Comparison of ENCODE assay signal across 22 mouse cellular contexts in the genomic region with DNA sequence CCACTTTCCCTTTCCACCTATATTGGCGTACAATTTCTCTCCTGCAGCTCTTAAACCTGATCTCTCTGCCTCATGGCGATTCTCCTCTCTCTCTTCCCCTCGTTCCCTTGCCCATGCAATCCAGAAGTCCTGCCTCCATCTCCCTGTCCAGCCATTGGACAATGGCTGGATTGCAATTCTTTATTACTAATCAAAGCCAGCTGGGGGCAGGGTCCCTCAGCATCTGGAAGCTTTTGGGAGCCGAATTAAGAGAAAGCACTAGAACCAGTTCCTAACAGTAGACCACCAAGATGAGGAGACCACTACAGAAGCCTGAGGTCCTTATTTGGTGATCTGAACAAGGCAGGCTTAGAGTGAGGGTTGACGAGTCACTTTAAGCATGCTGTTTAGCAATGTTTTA. TPM values are rescaled to one million over a fixed set of nuclear protein-coding genes. Genes with fewer than 3 reads are reported as not detected.
DNase-seq lines count a peak whose midpoint lies in the region; ATAC-seq lines count a peak whose summit lies in the region.
"Had no signal": no experiment of that assay in that cellular context is flagged by ENCODE, and none has a peak within 500 bp of the region (broad histone marks: within the 10 kb centered on the region; RNA-seq: fewer than 3 reads in every experiment).

No protein-coding gene starts in this region.

- peak; percentile 29 for DNase-seq in embryo, embryonic 10.5 days (ENCODE audit: low spot score)
- DNase-seq in embryo, embryonic 10 days (ENCODE audit: low spot score), result no peak
- DNase-seq in NIH3T3 (ENCODE audit: low read depth), result peak; percentile 49
- peak; percentile 9 for DNase-seq in embryonic facial prominence, embryonic 14.5 days (ENCODE audit: low spot score)
- peak; percentile 59 for DNase-seq in limb, embryonic 11.5 days (ENCODE audit: low spot score)
- no peak for DNase-seq in thymus, postnatal 25 days
- no peak for DNase-seq in gastrocnemius, adult 8-10 months (ENCODE audit: low spot score in 2 of 2)
- DNase-seq in ovary, postnatal 36 days (ENCODE audit: low spot score), result no peak
- DNase-seq: adrenal gland, postnatal 10 days; adrenal gland, postnatal 36 days; cerebellum, adult 18-20 months; cerebellum, adult 9-10 months; cerebellum, postnatal 14 days; gastrocnemius, postnatal 14 days; heart, adult 11 months had no signal

- H3K9me3 ChIP-seq in embryonic facial prominence, embryonic 14.5 days (ENCODE audit: control insufficient read depth, low read length), result no peaks in the 10 kb centered on the region
- H3K9me3 ChIP-seq in limb, embryonic 11.5 days (ENCODE audit: control insufficient read depth, low read length), result no peaks in the 10 kb centered on the region
- H3K9me3 ChIP-seq: embryonic facial prominence, embryonic 15.5 days; forebrain, embryonic 12.5 days; forebrain, embryonic 15.5 days; hindbrain, embryonic 12.5 days; hindbrain, embryonic 15.5 days had no signal

- no peak overlapping the region for H3K9ac ChIP-seq in embryonic facial prominence, embryonic 14.5 days (ENCODE audit: low read depth, low read length)
- H3K9ac ChIP-seq in limb, embryonic 11.5 days (ENCODE audit: low read length), result no peak overlapping the region
- H3K9ac ChIP-seq: embryonic facial prominence, embryonic 15.5 days; forebrain, embryonic 12.5 days; forebrain, embryonic 15.5 days; hindbrain, embryonic 12.5 days; hindbrain, embryonic 15.5 days had no signal

- H3K4me1 ChIP-seq in embryonic facial prominence, embryonic 14.5 days (ENCODE audit: control insufficient read depth, insufficient read depth, low read length), result no peaks in the 10 kb centered on the region
- peaks cover 5% of the 10 kb centered on the region for H3K4me1 ChIP-seq in limb, embryonic 11.5 days (ENCODE audit: control insufficient read depth, insufficient read depth, low read length)
- H3K4me1 ChIP-seq: forebrain, embryonic 12.5 days; forebrain, embryonic 15.5 days; hindbrain, embryonic 12.5 days; hindbrain, embryonic 15.5 days had no signal

- no peak overlapping the region for H3K4me3 ChIP-seq in embryonic facial prominence, embryonic 14.5 days (ENCODE audit: low read depth, low read length)
- no peak overlapping the region for H3K4me3 ChIP-seq in limb, embryonic 11.5 days (ENCODE audit: low read depth, low read length)
- H3K4me3 ChIP-seq: embryonic facial prominence, embryonic 15.5 days; forebrain, embryonic 12.5 days; forebrain, embryonic 15.5 days; hindbrain, embryonic 12.5 days; hindbrain, embryonic 15.5 days had no signal

- H3K36me3 ChIP-seq in embryonic facial prominence, embryonic 14.5 days (ENCODE audit: control insufficient read depth, insufficient read depth, low read length), result no peaks in the 10 kb centered on the region
- no peaks in the 10 kb centered on the region for H3K36me3 ChIP-seq in limb, embryonic 11.5 days (ENCODE audit: control insufficient read depth, insufficient read depth, low read length)
- H3K36me3 ChIP-seq: embryonic facial prominence, embryonic 15.5 days; forebrain, embryonic 12.5 days; forebrain, embryonic 15.5 days; hindbrain, embryonic 12.5 days; hindbrain, embryonic 15.5 days had no signal

- ATAC-seq in embryonic facial prominence, embryonic 14.5 days (ENCODE audit: low read depth), result no peak
- ATAC-seq in limb, embryonic 11.5 days (ENCODE audit: insufficient number of reproducible peaks, low FRiP score, low TSS enrichment, low read depth), result no peak; the same call in 1 of the 2 replicates
- ATAC-seq: forebrain, embryonic 15.5 days; Patski had no signal

- H3K27me3 ChIP-seq in embryonic facial prominence, embryonic 14.5 days (replicated peaks; ENCODE audit: control insufficient read depth, insufficient read depth, low read length), result no peaks in the 10 kb centered on the region
- H3K27me3 ChIP-seq in limb, embryonic 11.5 days (ENCODE audit: control insufficient read depth, insufficient read depth, low read length), result no peaks in the 10 kb centered on the region
- H3K27me3 ChIP-seq: embryonic facial prominence, embryonic 15.5 days; forebrain, embryonic 12.5 days; forebrain, embryonic 15.5 days; hindbrain, embryonic 12.5 days; hindbrain, embryonic 15.5 days; Patski had no signal

- WGBS in embryonic facial prominence, embryonic 14.5 days, result 27% methylated on average over 5 of the region's 5 CpGs
- 10% methylated on average over 5 of the region's 5 CpGs for WGBS in limb, embryonic 11.5 days

- no peak overlapping the region for H3K27ac ChIP-seq in embryonic facial prominence, embryonic 14.5 days (replicated peaks; ENCODE audit: low read depth, low read length)
- H3K27ac ChIP-seq in limb, embryonic 11.5 days (replicated peaks; ENCODE audit: low read depth, low read length), result no peak overlapping the region
- H3K27ac ChIP-seq: embryonic facial prominence, embryonic 15.5 days; forebrain, embryonic 12.5 days; forebrain, embryonic 15.5 days; hindbrain, embryonic 12.5 days; hindbrain, embryonic 15.5 days had no signal

- H3K4me2 ChIP-seq in embryonic facial prominence, embryonic 14.5 days (ENCODE audit: low read depth, low read length), result no peak overlapping the region
- H3K4me2 ChIP-seq in limb, embryonic 11.5 days (ENCODE audit: low read depth, severe bottlenecking), result no peak overlapping the region
- H3K4me2 ChIP-seq: embryonic facial prominence, embryonic 15.5 days; forebrain, embryonic 12.5 days; forebrain, embryonic 15.5 days; heart, embryonic 11.5 days; hindbrain, embryonic 12.5 days; hindbrain, embryonic 15.5 days had no signal

RNA-seq across cellular contexts. Expression of a gene that starts 33.9 kb away (rescaled TPM):
- polyA plus RNA-seq in embryonic facial prominence, embryonic 14.5 days (2014; fragmentation: Nextera tagmentation; extraction: Ambion mirVana), result 75.6 and 78.8 TPM in 2 replicates
- polyA plus RNA-seq in limb, embryonic 11.5 days (2014; fragmentation: Nextera tagmentation; extraction: Ambion mirVana), result 127 and 136 TPM in 2 replicates
- 10 to 100 TPM; 19.0 to 27.0 (median 24.2) TPM for total RNA-seq in gastrocnemius, adult 8-10 months (2022)

RNA-seq across cellular contexts. Expression of a gene that starts 35.6 kb away (rescaled TPM):
- polyA plus RNA-seq in embryonic facial prominence, embryonic 14.5 days (2014; fragmentation: Nextera tagmentation; extraction: Ambion mirVana), result 50.0 and 81.7 TPM in 2 replicates
- 0.63 and 1.1 TPM in 2 replicates for polyA plus RNA-seq in limb, embryonic 11.5 days (2014; fragmentation: Nextera tagmentation; extraction: Ambion mirVana)
- total RNA-seq in gastrocnemius, adult 8-10 months (2022), result 1 to 10 TPM; 2.1 to 8.5 (median 4.6) TPM

RNA-seq across cellular contexts. Expression of a gene that starts 55.2 kb away (rescaled TPM):
- polyA plus RNA-seq in embryonic facial prominence, embryonic 14.5 days (2014; fragmentation: Nextera tagmentation; extraction: Ambion mirVana), result 4.2 and 4.7 TPM in 2 replicates
- 4.8 and 5.3 TPM in 2 replicates for polyA plus RNA-seq in limb, embryonic 11.5 days (2014; fragmentation: Nextera tagmentation; extraction: Ambion mirVana)
- total RNA-seq in gastrocnemius, adult 8-10 months (2022), result 1 to 10 TPM; 6.7 to 9.9 (median 7.4) TPM

RNA-seq across cellular contexts. Expression of a gene that starts 55.3 kb away (rescaled TPM):
- polyA plus RNA-seq in embryonic facial prominence, embryonic 14.5 days (2014; fragmentation: Nextera tagmentation; extraction: Ambion mirVana), result 22.0 and 26.7 TPM in 2 replicates
- polyA plus RNA-seq in limb, embryonic 11.5 days (2014; fragmentation: Nextera tagmentation; extraction: Ambion mirVana), result 54.8 and 58.7 TPM in 2 replicates
- total RNA-seq in gastrocnemius, adult 8-10 months (2022), result 1 to 10 TPM in 1 of 4 experiments, under 1 TPM in 3; 0.10 to 1.0 (median 0.49) TPM

Comparison
In these comparisons a context has a peak if more than half of its experiments do, and no peak if none do; other contexts are left out.
1. DNase-seq: peak in embryo, embryonic 10.5 days (single experiment), NIH3T3 (single experiment), embryonic facial prominence, embryonic 14.5 days (single experiment) and limb, embryonic 11.5 days (single experiment); none in embryo, embryonic 10 days (single experiment), thymus, postnatal 25 days (single experiment), gastrocnemius, adult 8-10 months (0 of 2) and ovary, postnatal 36 days (single experiment).
2. RNA of a gene that starts 35.6 kb away (polyA plus RNA-seq): 50.0 to 81.7 TPM in embryonic facial prominence, embryonic 14.5 days; 0.63 to 1.1 TPM in limb, embryonic 11.5 days; every median in the first group is over 10 times any median in the second.